Mouse (Mus musculus): ENCODE measurements around the gene Sned1. TPM values are rescaled to one million over a fixed set of nuclear protein-coding genes. Genes with fewer than 3 reads are reported as not detected.

The Sned1 gene
- polyA plus RNA-seq, 1 experiment from 2014 or later: 4.9 TPM

DNA sequence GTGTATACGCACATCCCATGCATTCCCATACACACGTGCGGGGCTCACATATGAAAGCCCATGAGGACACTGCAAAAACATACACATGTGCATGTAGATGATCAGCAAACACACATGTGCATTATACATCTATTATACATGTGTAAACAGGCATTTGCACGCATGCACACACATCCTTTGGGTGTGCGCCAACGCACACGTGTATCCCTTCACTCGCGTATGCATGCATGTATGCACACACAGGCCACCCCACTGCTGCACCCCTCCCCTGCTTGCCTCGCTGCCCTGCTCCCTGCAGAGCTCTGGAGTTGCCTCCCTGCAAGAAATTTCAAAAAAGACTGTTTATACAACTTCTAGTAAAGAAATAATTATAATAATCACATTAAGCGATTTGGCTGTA lies 24.6 kb upstream of the Sned1 start:
- Histone ChIP-seq H3K4me3 (ENCODE audit: low read depth, low read length) (no peak overlapping the region), H3K4me2 (ENCODE audit: low read length) (no peak overlapping the region), H3K36me3 (ENCODE audit: control insufficient read depth, insufficient read depth, low read length) (no peaks in the 10 kb centered on the region), H3K9me3 (ENCODE audit: control insufficient read depth, low read length) (no peaks in the 10 kb centered on the region), H3K9ac (ENCODE audit: low read length) (no peak overlapping the region), H3K4me1 (replicated peaks; ENCODE audit: control insufficient read depth, insufficient read depth, low read length) (peaks cover 26% of the 10 kb centered on the region), H3K27me3 (replicated peaks; ENCODE audit: control insufficient read depth, insufficient read depth, low read length) (no peaks in the 10 kb centered on the region), H3K27ac (ENCODE audit: low read depth) (peak overlapping the region; percentile 39; the same call in 1 of the 2 replicates)
- DNase-seq (ENCODE audit: low spot score): no peak
- no peak for ATAC-seq (replicated peaks; ENCODE audit: low FRiP score, low TSS enrichment, low read depth)
- 70% methylated on average over 11 of the region's 11 CpGs for WGBS

DNA sequence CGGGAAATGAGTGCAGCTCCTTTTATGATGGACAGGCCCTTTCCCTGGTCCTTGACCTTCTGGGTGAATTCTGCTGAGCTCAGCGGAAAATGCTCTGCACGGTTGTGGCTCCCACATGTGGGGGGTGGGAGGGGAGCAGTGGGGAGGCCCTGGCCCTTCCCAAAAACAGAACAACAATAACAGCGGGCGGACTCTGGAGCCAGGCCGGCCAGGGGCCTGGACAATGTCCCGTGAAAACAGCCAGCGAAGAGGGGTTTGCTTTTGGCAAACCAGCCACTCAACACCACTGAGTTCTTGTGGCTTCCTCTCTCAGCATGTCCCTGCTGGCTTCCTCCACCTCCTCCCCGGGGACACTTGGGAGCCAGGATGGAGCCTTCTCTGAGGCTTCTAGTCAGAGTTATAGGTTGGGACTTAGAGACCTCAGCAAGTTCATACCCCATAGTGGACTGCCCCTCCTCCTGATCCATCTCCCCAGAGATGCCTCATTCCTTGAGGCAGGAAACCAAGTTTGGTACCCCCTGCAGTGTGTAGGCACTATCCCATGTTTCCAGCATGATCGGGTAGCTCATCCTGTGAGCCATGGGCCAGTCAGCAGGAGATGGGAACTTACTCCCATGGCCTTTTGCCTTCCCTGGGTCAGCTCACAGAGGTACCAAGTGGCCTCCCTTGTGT lies 24.0 kb upstream of the Sned1 start:
- H3K27ac ChIP-seq (ENCODE audit: low read depth): peak overlapping the region; percentile 39
- ATAC-seq (replicated peaks; ENCODE audit: low FRiP score, low TSS enrichment, low read depth) (0 out of 2 replicates have a peak, but pooled peaks have one; percentile 22), DNase-seq (ENCODE audit: low spot score) (no peak)

DNA sequence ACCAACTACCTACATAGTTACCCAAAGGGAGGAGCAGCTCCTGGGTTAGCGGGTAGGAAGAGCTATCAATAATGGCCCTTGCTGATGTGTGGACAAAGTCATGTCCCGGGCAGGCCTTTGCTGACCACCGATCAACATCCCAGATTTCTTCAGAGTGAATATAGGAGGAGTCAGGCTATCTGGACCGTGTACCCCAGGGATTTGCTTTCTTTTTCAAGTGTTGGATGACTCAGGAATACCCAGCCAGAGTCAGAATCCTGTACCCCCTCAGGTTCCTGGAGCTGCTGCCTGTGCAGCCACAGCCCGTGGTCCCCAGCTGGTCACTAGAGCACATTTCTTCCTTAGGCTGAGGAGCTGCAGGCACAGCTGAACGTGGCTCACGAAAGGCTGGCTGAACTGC lies 23.2 kb upstream of the Sned1 start:
- H3K9ac ChIP-seq (ENCODE audit: low read length): no peak overlapping the region
- 82% methylated on average over 7 of the region's 7 CpGs for WGBS
- no peak overlapping the region for H3K4me2 ChIP-seq (ENCODE audit: low read length)
- no peak for DNase-seq (ENCODE audit: low spot score)
- no peaks in the 10 kb centered on the region for H3K36me3 ChIP-seq (ENCODE audit: control insufficient read depth, insufficient read depth, low read length)
- H3K27me3 ChIP-seq (replicated peaks; ENCODE audit: control insufficient read depth, insufficient read depth, low read length): no peaks in the 10 kb centered on the region
- peaks cover 26% of the 10 kb centered on the region for H3K4me1 ChIP-seq (replicated peaks; ENCODE audit: control insufficient read depth, insufficient read depth, low read length)
- no peak overlapping the region for H3K4me3 ChIP-seq (ENCODE audit: low read depth, low read length)
- no peak for ATAC-seq (replicated peaks; ENCODE audit: low FRiP score, low TSS enrichment, low read depth)
- H3K9me3 ChIP-seq (ENCODE audit: control insufficient read depth, low read length): no peaks in the 10 kb centered on the region
- no peak overlapping the region; the same call in 1 of the 2 replicates for H3K27ac ChIP-seq (ENCODE audit: low read depth)

More for the DNA sequence above, 24.0 kb upstream of the Sned1 start:
- 23% methylated on average over 10 of the region's 10 CpGs for WGBS
- H3K4me1 ChIP-seq (replicated peaks; ENCODE audit: control insufficient read depth, insufficient read depth, low read length): peaks cover 26% of the 10 kb centered on the region
- no peaks in the 10 kb centered on the region for H3K9me3 ChIP-seq (ENCODE audit: control insufficient read depth, low read length)
- H3K4me2 ChIP-seq (ENCODE audit: low read length): no peak overlapping the region
- H3K4me3 ChIP-seq (ENCODE audit: low read depth, low read length): no peak overlapping the region
- no peaks in the 10 kb centered on the region for H3K36me3 ChIP-seq (ENCODE audit: control insufficient read depth, insufficient read depth, low read length)
- H3K9ac ChIP-seq (ENCODE audit: low read length): no peak overlapping the region
- no peaks in the 10 kb centered on the region for H3K27me3 ChIP-seq (replicated peaks; ENCODE audit: control insufficient read depth, insufficient read depth, low read length)

DNA sequence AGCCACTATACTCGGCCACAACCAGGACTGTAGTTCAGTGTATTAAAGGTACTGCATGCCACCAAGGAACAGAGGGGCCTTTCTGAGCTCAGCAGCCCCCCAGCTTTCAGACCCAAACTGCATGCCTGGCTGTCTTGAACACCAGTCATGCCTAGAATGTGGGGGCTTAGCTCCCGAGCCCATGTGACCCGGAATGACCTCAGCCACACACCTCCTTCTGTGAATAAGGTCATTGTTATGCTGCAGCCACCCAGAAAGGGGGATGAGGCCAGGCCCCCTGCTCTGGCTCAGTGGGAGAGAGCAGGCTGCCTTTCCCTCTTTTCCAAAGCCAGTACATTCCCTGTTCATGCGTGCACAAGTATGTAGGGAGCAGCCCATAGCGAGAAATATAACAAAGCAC lies 21.0 kb upstream of the Sned1 start:
- H3K4me1 ChIP-seq (replicated peaks; ENCODE audit: control insufficient read depth, insufficient read depth, low read length): peaks cover 24% of the 10 kb centered on the region
- H3K9me3 ChIP-seq (ENCODE audit: control insufficient read depth, low read length): no peaks in the 10 kb centered on the region
- DNase-seq (ENCODE audit: low spot score) (no peak), ATAC-seq (replicated peaks; ENCODE audit: low FRiP score, low TSS enrichment, low read depth) (no peak)
- no peak overlapping the region for H3K27ac ChIP-seq (ENCODE audit: low read depth)
- no peak overlapping the region for H3K9ac ChIP-seq (ENCODE audit: low read length)
- no peak overlapping the region for H3K4me2 ChIP-seq (ENCODE audit: low read length)
- no peak overlapping the region for H3K4me3 ChIP-seq (ENCODE audit: low read depth, low read length)
- WGBS: 56% methylated on average over 5 of the region's 5 CpGs
- no peaks in the 10 kb centered on the region for H3K36me3 ChIP-seq (ENCODE audit: control insufficient read depth, insufficient read depth, low read length)
- no peaks in the 10 kb centered on the region for H3K27me3 ChIP-seq (replicated peaks; ENCODE audit: control insufficient read depth, insufficient read depth, low read length)

DNA sequence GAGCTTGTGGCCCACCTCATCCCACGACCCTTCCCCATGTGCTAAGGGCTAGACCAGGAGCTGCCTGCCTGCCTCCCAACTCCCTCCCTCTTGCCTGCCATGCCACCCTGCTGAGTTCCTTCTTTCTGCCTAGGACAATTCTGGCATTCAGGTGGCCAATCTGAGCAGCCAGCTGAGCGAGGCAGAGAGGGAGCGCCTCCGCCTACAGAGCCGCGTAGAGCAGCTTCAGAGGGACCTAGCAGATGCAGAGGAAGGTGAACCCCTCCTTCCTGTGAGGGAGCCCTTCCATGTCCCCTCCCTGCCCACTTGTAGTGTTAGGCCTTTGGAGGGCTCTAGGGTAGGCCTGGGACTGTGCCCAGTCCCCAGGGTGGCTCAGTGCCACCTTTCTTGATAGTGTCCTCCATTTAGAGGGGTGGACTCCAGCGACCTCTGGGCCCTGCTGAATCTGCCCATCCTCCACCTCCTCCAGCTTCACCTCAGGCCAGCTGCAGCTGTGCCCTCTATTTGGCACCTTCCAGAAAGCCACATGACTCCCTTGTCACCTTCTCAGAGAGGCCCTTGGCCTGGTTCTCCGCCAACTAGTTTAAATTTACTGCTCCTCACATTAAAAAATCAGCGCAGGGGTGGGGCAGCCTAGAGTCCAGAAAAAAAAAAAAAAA lies 18.7 kb upstream of the Sned1 start:
- Histone ChIP-seq H3K4me1 (replicated peaks; ENCODE audit: control insufficient read depth, insufficient read depth, low read length) (peaks cover 4% of the 10 kb centered on the region; the same call in 1 of the 2 replicates), H3K27ac (ENCODE audit: low read depth) (no peak overlapping the region), H3K9ac (ENCODE audit: low read length) (no peak overlapping the region), H3K4me2 (ENCODE audit: low read length) (no peak overlapping the region), H3K9me3 (ENCODE audit: control insufficient read depth, low read length) (no peaks in the 10 kb centered on the region), H3K36me3 (ENCODE audit: control insufficient read depth, insufficient read depth, low read length) (no peaks in the 10 kb centered on the region), H3K4me3 (ENCODE audit: low read depth, low read length) (no peak overlapping the region), H3K27me3 (replicated peaks; ENCODE audit: control insufficient read depth, insufficient read depth, low read length) (no peaks in the 10 kb centered on the region)
- WGBS: 80% methylated on average over 9 of the region's 9 CpGs
- no peak for DNase-seq (ENCODE audit: low spot score)
- no peak for ATAC-seq (replicated peaks; ENCODE audit: low FRiP score, low TSS enrichment, low read depth)

DNA sequence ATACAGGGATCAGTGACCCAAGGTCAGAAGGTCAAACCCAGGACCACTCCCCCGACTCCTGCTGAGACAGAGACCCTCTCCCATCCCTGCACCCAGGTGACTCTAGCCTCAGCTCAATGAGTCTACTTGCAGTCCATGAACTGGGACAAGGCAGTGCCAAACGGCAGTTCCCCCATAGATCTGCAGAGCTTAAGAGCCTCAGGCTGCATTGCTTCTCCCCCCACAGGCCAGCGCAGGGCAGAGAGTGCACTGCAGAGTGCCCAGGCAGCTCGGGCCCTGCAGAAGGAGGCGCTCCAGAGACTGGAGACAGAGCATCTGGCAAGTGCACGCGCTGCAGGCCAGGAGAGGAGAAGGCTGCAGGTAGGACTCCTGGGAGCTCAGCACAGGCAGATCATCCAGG lies 18.1 kb upstream of the Sned1 start:
- H3K27ac ChIP-seq (ENCODE audit: low read depth): no peak overlapping the region
- no peaks in the 10 kb centered on the region for H3K27me3 ChIP-seq (replicated peaks; ENCODE audit: control insufficient read depth, insufficient read depth, low read length)
- H3K36me3 ChIP-seq (ENCODE audit: control insufficient read depth, insufficient read depth, low read length): no peaks in the 10 kb centered on the region
- 53% methylated on average over 7 of the region's 7 CpGs for WGBS
- no peak overlapping the region for H3K4me2 ChIP-seq (ENCODE audit: low read length)
- H3K4me3 ChIP-seq (ENCODE audit: low read depth, low read length): no peak overlapping the region
- ATAC-seq (replicated peaks; ENCODE audit: low FRiP score, low TSS enrichment, low read depth): no peak
- no peaks in the 10 kb centered on the region for H3K4me1 ChIP-seq (replicated peaks; ENCODE audit: control insufficient read depth, insufficient read depth, low read length)
- no peak overlapping the region for H3K9ac ChIP-seq (ENCODE audit: low read length)
- no peaks in the 10 kb centered on the region for H3K9me3 ChIP-seq (ENCODE audit: control insufficient read depth, low read length)
- DNase-seq (ENCODE audit: low spot score): no peak

DNA sequence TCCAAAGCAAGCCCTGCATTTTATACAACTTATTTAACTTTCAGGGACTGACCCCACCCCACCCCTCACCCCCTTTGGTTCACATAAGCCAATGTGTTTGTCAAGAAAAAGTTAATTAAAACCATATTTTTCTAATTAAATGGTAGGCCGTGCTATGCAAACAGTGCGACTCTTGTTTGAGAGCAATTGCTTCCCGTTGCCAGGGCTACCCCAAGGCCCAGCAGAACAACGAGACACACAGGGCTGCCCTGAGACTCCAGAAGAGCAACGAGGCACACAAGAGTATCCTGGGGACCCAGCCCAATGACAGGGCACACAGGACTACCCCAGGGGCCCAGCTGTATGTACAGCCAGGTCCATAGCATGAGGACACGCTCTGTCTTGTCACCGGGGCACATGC lies 14.9 kb upstream of the Sned1 start:
- H3K9me3 ChIP-seq (ENCODE audit: control insufficient read depth, low read length): no peaks in the 10 kb centered on the region
- H3K36me3 ChIP-seq (ENCODE audit: control insufficient read depth, insufficient read depth, low read length): no peaks in the 10 kb centered on the region
- WGBS: 80% methylated on average over 7 of the region's 7 CpGs
- DNase-seq (ENCODE audit: low spot score) (no peak), ATAC-seq (replicated peaks; ENCODE audit: low FRiP score, low TSS enrichment, low read depth) (no peak)
- H3K9ac ChIP-seq (ENCODE audit: low read length): no peak overlapping the region
- peaks cover 5% of the 10 kb centered on the region; the same call in 1 of the 2 replicates for H3K27me3 ChIP-seq (replicated peaks; ENCODE audit: control insufficient read depth, insufficient read depth, low read length)
- H3K4me1 ChIP-seq (replicated peaks; ENCODE audit: control insufficient read depth, insufficient read depth, low read length): 0 out of 2 replicates have a peak, but pooled peaks cover 2% of the 10 kb centered on the region
- H3K4me3 ChIP-seq (ENCODE audit: low read depth, low read length): no peak overlapping the region
- H3K27ac ChIP-seq (ENCODE audit: low read depth): no peak overlapping the region
- no peak overlapping the region for H3K4me2 ChIP-seq (ENCODE audit: low read length)

DNA sequence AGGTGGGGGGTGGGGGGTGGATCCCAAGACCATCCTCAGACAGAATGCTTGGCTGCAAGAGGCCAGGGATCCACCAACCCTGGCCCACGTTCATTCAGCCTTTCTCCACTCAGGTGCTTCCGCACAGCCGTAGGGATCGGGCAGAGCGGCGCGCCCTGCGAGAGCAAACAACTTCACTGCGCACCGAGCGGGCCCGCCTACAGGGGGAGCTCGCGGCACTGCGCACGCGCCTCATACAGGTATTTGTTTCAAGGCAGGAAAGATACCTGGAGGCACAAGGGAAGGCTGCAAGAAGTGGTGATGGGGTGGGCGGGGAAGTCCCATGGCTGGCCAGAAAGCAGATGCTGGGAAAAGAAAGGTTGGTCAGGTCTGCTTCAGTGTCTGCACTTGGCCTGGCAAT lies 11.7 kb upstream of the Sned1 start:
- no peak; the same call in 1 of the 2 replicates for ATAC-seq (replicated peaks; ENCODE audit: low FRiP score, low TSS enrichment, low read depth)
- DNase-seq (ENCODE audit: low spot score): peak; percentile 82
- 9% methylated on average over 18 of the region's 18 CpGs for WGBS

More for the DNA sequence above, 11.7 kb upstream of the Sned1 start:
- Histone ChIP-seq H3K4me2 (ENCODE audit: low read length) (no peak overlapping the region), H3K9me3 (ENCODE audit: control insufficient read depth, low read length) (no peaks in the 10 kb centered on the region), H3K27ac (ENCODE audit: low read depth) (no peak overlapping the region), H3K36me3 (ENCODE audit: control insufficient read depth, insufficient read depth, low read length) (no peaks in the 10 kb centered on the region), H3K9ac (ENCODE audit: low read length) (no peak overlapping the region), H3K27me3 (replicated peaks; ENCODE audit: control insufficient read depth, insufficient read depth, low read length) (peaks cover 5% of the 10 kb centered on the region; the same call in 1 of the 2 replicates), H3K4me3 (ENCODE audit: low read depth, low read length) (no peak overlapping the region), H3K4me1 (replicated peaks; ENCODE audit: control insufficient read depth, insufficient read depth, low read length) (0 out of 2 replicates have a peak, but pooled peaks cover 2% of the 10 kb centered on the region)
